Mouse (Mus musculus) spleen, postnatal 36 days (tissue): Measurements from ENCODE around the gene Hibadh.
"Not testable (repeated sequence)": the region's sequence is repeated elsewhere in the genome, so short reads cannot be mapped to it uniquely, and the experiment has no call there.

Source experiments
- DNase-seq, 2 experiments: peaks; one replicate each; pipeline ENCODE4 v3.0.0; 2022; ENCODE audit warnings: low spot score in 2 of 2, mixed read lengths in 1 of 2

Gene Hibadh

GRCm38 (mm10) chr6:52640224-52640712 is at the start of gene Hibadh:
Gene Hibadh, minus strand, starts transcription at chr6:52640389.
- DNase-seq, result peak; percentile 98 to 99

- no peak for DNase-seq
Observed at GRCm38 (mm10) chr6:52686901-52687500, 46.8 kb upstream of the Hibadh start.

- DNase-seq, result no peak
Observed at GRCm38 (mm10) chr6:52682607-52683006, 42.4 kb upstream of the Hibadh start.

- DNase-seq, result no peak
Observed at GRCm38 (mm10) chr6:52681847-52682485, 41.8 kb upstream of the Hibadh start.

- no peak for DNase-seq
Observed at GRCm38 (mm10) chr6:52680458-52681032, 40.4 kb upstream of the Hibadh start.

- no peak for DNase-seq
Observed at GRCm38 (mm10) chr6:52679565-52679964, 39.4 kb upstream of the Hibadh start.

GRCm38 (mm10) chr6:52677534-52677933 is 37.3 kb upstream of the Hibadh start:
- DNase-seq, result not testable (repeated sequence)

GRCm38 (mm10) chr6:52675222-52675921 is 35.2 kb upstream of the Hibadh start:
- DNase-seq, result peak in 1 of 2 experiments; percentile 9

GRCm38 (mm10) chr6:52674541-52674940 is 34.4 kb upstream of the Hibadh start:
- DNase-seq, result no peak

- no peak for DNase-seq
Observed at GRCm38 (mm10) chr6:52673706-52674105, 33.5 kb upstream of the Hibadh start.

- DNase-seq, result no peak
Observed at GRCm38 (mm10) chr6:52672539-52672938, 32.4 kb upstream of the Hibadh start.

- DNase-seq, result no peak
Observed at GRCm38 (mm10) chr6:52671791-52672190, 31.6 kb upstream of the Hibadh start.

- DNase-seq, result not testable (repeated sequence)
Observed at GRCm38 (mm10) chr6:52669878-52670277, 29.7 kb upstream of the Hibadh start.

- DNase-seq, result no peak
Observed at GRCm38 (mm10) chr6:52667641-52668040, 27.5 kb upstream of the Hibadh start.

- peak; percentile 10 to 14 for DNase-seq
Observed at GRCm38 (mm10) chr6:52663021-52663420, 22.8 kb upstream of the Hibadh start.

GRCm38 (mm10) chr6:52655266-52655665 is 15.1 kb upstream of the Hibadh start:
- no peak for DNase-seq

- peak; percentile 34 to 44 for DNase-seq
Observed at GRCm38 (mm10) chr6:52648806-52649205, 8.6 kb upstream of the Hibadh start.

- DNase-seq, result no peak
Observed at GRCm38 (mm10) chr6:52648031-52648430, 7.8 kb upstream of the Hibadh start.

- DNase-seq, result no peak
Observed at GRCm38 (mm10) chr6:52645926-52646325, 5.7 kb upstream of the Hibadh start.

GRCm38 (mm10) chr6:52642152-52642551 is 2.0 kb upstream of the Hibadh start:
- no peak for DNase-seq

GRCm38 (mm10) chr6:52641076-52641475 is 887 bp upstream of the Hibadh start:
- no peak for DNase-seq

GRCm38 (mm10) chr6:52639546-52640223 is 504 bp downstream of the Hibadh start:
- DNase-seq, result no peak
